Mouse (Mus musculus) gastrocnemius, adult 8-10 months (tissue): ENCODE results near the gene Yipf7. TPM values are rescaled to one million over a fixed set of nuclear protein-coding genes. Genes with fewer than 3 reads are reported as not detected.

ENCODE experiments used
- DNase-seq, 2 experiments: peaks; one replicate each; pipeline ENCODE4 v3.0.0; 2022; ENCODE audit warnings: low spot score in 2 of 2
- total RNA-seq, 4 experiments: library from RNA; stranded (reverse); gene quantifications; 2 replicates each; pipeline ENCODE4 v1.2.4; 2022

Gene Yipf7
- total RNA-seq, result 10 to 100 TPM; 76.0 to 98.4 (median 88.5) TPM

DNA sequence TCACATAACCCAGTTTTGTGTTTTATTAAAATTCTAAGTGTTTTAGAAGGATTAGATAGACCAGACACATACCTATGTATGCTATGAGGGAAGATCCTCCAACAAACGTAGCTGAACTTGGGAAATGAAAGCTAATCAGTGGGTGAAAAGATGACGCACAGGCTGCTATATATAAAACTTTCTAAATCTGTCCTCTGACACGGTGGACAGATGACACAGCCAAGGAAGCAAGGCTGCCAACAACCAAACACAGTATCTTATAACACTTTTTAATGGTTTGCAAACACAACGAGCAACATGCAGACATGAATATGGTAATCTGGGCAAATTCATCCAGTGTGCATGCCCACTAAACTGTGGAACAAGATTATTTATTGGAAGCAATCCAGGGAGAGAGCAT, at the start of gene Yipf7:
Gene Yipf7 (minus strand): TSS at position 160 of the 400 bp plus-strand sequence.
- DNase-seq, result peak; percentile 14 to 40

GRCm38 (mm10) chr5:69591640-69592461, 49.4 kb upstream of the Yipf7 start, which contains the start of gene Gnpda2:
Gene Gnpda2, minus strand, starts transcription at chr5:69592340.
- DNase-seq, result peak; percentile 57 to 65

GRCm38 (mm10) chr5:69557404-69557935, 15.0 kb upstream of the Yipf7 start:
- DNase-seq, result no peak

DNA sequence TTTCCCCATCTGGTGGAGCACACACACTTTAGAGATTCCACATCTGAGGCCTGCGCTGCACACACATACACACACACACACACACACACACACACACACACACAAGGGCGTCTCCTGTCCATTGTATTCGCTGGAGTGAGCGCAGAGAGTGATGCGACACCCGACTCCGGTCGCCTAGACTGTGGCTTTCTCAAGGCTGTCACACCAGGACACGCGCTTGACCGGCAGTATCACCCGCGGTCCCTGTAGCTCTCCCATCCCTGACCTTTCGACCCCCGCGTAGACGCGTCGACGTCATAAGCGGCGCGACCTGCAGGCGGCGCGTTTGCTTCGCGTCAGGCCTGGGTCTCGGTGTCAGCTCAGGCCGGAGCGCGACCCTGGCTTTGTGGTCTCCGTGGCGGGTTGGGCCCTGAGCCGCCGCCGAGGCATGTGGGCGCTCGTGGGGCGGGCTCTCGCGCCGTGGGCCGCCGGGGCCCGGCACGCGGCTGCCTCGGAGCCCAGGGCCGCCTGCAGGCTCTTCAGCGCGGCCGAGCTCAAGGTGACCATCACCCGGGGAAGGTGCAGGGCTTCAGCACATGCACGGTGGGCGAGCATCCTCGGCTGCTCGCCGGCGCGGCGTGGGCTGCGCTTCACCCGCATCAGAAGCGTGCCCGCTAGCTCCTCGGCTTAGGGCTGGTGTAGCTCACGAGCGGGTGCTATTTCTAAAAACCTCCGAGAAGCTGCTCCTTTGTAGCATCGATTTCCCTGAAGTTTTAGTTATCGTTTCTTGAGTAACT, 14.4 kb upstream of the Yipf7 start, which contains the start of gene Guf1:
Gene Guf1 (plus strand): TSS at position 296 of the 776 bp plus-strand sequence.
- peak; percentile 91 for DNase-seq

GRCm38 (mm10) chr5:69541680-69542079, 768 bp downstream of the Yipf7 start:
- DNase-seq, result no peak

DNA sequence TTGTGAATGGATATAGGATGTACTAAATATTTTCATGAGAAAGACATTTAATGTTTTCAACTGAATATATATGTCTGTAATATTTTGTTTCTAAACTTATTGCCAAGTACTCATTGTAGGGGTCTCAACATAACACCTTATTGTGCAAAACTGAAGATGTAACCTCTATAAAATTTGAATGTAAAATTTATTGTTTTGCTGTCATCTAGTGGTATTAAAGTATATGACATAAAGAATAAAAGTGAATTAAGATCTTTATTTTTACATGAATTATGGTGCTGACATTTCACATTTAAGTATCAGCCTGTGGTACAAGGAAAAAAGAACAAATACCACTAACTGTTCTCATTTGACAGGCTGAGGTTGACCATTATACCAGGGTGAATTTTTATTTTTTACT, 18.5 kb downstream of the Yipf7 start:
- no peak for DNase-seq

- no peak for DNase-seq
These were observed 20.4 kb downstream of the Yipf7 start for GRCm38 (mm10) chr5:69522064-69522463.

GRCm38 (mm10) chr5:69520661-69521278, 21.7 kb downstream of the Yipf7 start:
- no peak for DNase-seq

DNA sequence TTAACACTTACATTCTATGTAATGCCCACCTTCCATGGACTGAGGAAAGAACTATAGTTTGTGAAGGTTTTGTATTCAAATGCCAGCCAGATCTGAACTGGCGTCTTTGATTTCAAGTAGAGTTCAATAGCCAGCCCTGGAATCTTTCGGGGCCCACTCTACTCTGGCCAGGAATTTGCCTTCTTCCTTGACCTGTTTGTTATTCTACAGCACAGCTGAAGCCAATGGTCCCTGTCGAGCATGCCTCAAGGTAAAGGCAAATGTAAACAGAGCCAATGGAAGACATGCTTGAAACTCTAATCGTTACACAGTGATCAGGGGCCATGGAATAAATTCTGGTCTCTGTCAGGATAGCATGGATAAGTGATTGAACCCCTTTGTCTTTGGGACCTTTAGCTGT, 30.2 kb downstream of the Yipf7 start:
- DNase-seq, result no peak

DNA sequence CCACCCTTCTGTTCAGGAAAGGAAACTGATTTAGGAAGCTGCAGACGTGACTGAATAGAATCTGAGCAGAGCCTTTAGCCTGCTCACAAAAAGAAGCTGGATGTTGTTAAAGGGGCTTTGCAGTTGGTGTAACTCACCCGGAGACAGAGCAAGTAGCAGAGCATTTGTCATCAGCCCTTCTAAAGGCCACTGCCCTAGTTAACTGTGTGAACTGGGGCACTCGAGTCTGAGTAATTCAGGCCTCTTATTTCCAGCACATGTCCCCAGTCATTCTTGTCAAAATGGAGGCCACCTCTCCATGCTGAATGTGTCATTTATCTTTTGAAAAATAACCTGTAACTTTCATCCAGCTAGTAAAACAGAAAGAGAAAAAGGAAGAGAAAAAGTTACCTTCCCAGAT, 30.8 kb downstream of the Yipf7 start:
- DNase-seq, result no peak

GRCm38 (mm10) chr5:69507045-69507444, 35.4 kb downstream of the Yipf7 start:
- DNase-seq, result no peak

DNA sequence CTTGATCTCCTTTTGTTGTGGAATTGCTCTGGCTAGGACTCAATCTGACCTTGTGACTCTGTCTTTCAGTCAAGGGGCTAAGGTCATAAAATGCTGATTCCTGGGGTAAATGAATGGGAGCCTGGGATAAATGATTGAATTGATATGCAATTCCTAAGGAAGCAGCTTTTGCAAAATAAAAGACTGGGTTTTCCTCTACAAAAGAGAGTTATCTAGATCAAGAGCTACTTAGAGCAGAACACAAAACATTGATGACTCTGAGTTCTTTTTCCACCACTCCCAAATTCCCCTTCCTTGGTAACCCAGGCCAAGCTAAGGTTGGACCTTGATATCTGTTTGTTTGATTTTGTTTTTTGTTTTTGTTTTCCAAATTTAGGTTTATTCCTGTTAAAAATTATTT, 53.4 kb downstream of the Yipf7 start:
- DNase-seq, result no peak

DNA sequence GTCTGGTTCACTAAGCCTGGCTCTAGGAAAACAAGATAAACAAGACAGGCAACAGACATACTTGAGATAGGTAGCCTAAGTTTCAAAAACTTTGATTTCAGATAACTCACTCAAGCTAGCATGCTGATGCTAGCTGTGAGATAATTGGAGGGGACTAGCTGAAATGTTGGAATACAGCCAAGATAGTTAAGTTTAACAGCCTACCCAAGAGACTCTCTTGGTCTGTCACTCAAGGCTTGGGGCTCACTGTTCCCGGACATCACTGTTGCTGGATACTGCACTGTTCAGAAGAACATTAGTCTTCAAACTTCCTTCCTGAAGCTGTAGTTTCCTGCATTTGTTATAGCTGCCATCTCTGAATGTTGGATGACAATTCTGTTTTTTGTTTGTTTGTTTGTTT, 74.9 kb downstream of the Yipf7 start:
- DNase-seq, result no peak

Other genes with a start within 250 kb of the Yipf7 start
- not detected for gene Kctd8, start 201.0 kb downstream of the Yipf7 start, total RNA-seq
- 10 to 100 TPM; 13.7 to 16.1 (median 15.2) TPM for gene Guf1, start 14.3 kb upstream of the Yipf7 start, total RNA-seq
- gene Gnpda2, start 49.7 kb upstream of the Yipf7 start, total RNA-seq, result 1 to 10 TPM; 3.2 to 5.5 (median 4.1) TPM